Mouse (Mus musculus): ENCODE measurements around the gene Fam149a. TPM values are rescaled to one million over a fixed set of nuclear protein-coding genes. Genes with fewer than 3 reads are reported as not detected.
A peak's percentile ranks its signal among the peaks of the same experiment; 100 is the strongest.
"Not testable (repeated sequence)": the region's sequence is repeated elsewhere in the genome, so short reads cannot be mapped to it uniquely, and the experiment has no call there.

The Fam149a gene
- total and polyA plus RNA-seq, 2 experiments = 8.3 to 10.7 TPM

DNA sequence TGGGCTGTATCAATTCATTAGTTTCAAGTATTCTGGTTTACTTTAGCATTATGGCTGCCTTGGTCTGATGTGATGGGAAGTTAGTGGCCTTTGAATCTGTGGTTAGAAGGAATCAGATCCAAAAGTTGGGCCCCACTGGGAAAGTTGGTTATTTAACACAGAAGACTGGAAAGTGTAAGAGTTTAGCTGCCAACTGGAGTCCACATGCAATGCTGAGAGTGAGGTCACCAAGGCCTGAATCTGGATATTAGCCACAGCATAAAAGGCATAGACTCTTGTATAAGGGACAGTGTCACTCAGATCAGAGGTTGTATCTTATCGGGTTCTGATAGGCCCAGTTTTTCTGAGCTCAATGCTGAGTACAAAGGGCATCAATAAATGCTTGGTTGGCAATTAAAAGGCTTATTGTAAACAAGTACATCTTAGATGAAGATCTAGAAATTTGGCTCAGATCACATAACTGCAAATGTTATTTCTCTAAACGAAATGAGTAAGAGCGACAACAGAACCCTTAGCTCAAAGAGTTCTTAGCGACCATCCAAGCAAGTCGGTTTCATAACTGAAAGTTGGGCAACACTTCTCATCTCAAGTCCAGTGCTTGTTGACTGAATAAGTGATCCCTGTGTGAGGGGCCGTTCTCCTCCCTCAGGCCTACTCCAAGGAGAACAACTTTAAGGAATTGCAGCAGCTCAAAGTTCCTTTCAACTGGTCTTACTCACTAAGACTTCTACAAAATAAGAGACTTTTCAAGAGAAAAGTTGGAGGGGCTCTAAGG, 52.7 kb downstream of the Fam149a start:
- Histone ChIP-seq H3K36me3 (ENCODE audit: control insufficient read depth, insufficient read depth, low read length) (peaks cover 11% of the 10 kb centered on the region), H3K9ac (ENCODE audit: low read depth, low read length) (no peak overlapping the region), H3K79me2 (ENCODE audit: control insufficient read depth, insufficient read depth, low read length) (peaks cover 4% of the 10 kb centered on the region; the same call in 1 of the 2 replicates), H3K4me1 (ENCODE audit: control insufficient read depth, insufficient read depth, low read length) (peaks cover 23% of the 10 kb centered on the region), H3K4me3 (ENCODE audit: insufficient read depth, low read depth, low read length) (no peak overlapping the region), H3K27me3 (ENCODE audit: control insufficient read depth, insufficient read depth, low read length) (no peaks in the 10 kb centered on the region), H3K27ac (replicated peaks; ENCODE audit: insufficient read depth, low read depth, low read length) (peak overlapping the region; percentile 51)
- peak; percentile 99 for DNase-seq (ENCODE audit: extremely low read depth, low read depth, low spot score)
- TF ChIP-seq POLR2A (IDR thresholded peaks at IDR 0.05; ENCODE audit: extremely low read depth, insufficient read depth, low read length) (no peak), CTCF (IDR thresholded peaks at IDR 0.05; ENCODE audit: low read depth, low read length) (no peak)
- 31% methylated on average over 6 of the region's 6 CpGs for WGBS

- H3K36me3 ChIP-seq (ENCODE audit: control insufficient read depth, insufficient read depth, low read length) = peaks cover 17% of the 10 kb centered on the region
- not testable (repeated sequence) for H3K27ac ChIP-seq (replicated peaks; ENCODE audit: insufficient read depth, low read depth, low read length); H3K27me3 ChIP-seq (ENCODE audit: control insufficient read depth, insufficient read depth, low read length)
Measured at GRCm38 (mm10) chr8:45327076-45327475, 55.0 kb downstream of the Fam149a start.

GRCm38 (mm10) chr8:45324151-45324550, 57.9 kb downstream of the Fam149a start:
- peak; percentile 93 for DNase-seq (ENCODE audit: extremely low read depth, low read depth, low spot score)
- TF ChIP-seq CTCF (IDR thresholded peaks at IDR 0.05; ENCODE audit: low read depth, low read length) = no peak
- TF ChIP-seq POLR2A (IDR thresholded peaks at IDR 0.05; ENCODE audit: extremely low read depth, insufficient read depth, low read length) = no peak
- H3K4me3 ChIP-seq (ENCODE audit: insufficient read depth, low read depth, low read length) = no peak overlapping the region
- H3K4me1 ChIP-seq (ENCODE audit: control insufficient read depth, insufficient read depth, low read length) = peaks cover 19% of the 10 kb centered on the region
- H3K79me2 ChIP-seq (ENCODE audit: control insufficient read depth, insufficient read depth, low read length) = peaks cover 5% of the 10 kb centered on the region; the same call in 1 of the 2 replicates
- H3K36me3 ChIP-seq (ENCODE audit: control insufficient read depth, insufficient read depth, low read length) = peaks cover 40% of the 10 kb centered on the region
- H3K9ac ChIP-seq (ENCODE audit: low read depth, low read length) = 0 out of 2 replicates have a peak overlapping the region, but pooled peaks have one; percentile 58
- no peaks in the 10 kb centered on the region for H3K27me3 ChIP-seq (ENCODE audit: control insufficient read depth, insufficient read depth, low read length)
- H3K27ac ChIP-seq (replicated peaks; ENCODE audit: insufficient read depth, low read depth, low read length) = peak overlapping the region; percentile 93
- WGBS = 23% methylated on average over 4 of the region's 4 CpGs

More at GRCm38 (mm10) chr8:45327076-45327475, 55.0 kb downstream of the Fam149a start:
- H3K4me1 ChIP-seq (ENCODE audit: control insufficient read depth, insufficient read depth, low read length) = peaks cover 21% of the 10 kb centered on the region
- H3K9ac ChIP-seq (ENCODE audit: low read depth, low read length); H3K79me2 ChIP-seq (ENCODE audit: control insufficient read depth, insufficient read depth, low read length); H3K4me3 ChIP-seq (ENCODE audit: insufficient read depth, low read depth, low read length): not testable (repeated sequence)
- DNase-seq (ENCODE audit: extremely low read depth, low read depth, low spot score) = peak; percentile 65

DNA sequence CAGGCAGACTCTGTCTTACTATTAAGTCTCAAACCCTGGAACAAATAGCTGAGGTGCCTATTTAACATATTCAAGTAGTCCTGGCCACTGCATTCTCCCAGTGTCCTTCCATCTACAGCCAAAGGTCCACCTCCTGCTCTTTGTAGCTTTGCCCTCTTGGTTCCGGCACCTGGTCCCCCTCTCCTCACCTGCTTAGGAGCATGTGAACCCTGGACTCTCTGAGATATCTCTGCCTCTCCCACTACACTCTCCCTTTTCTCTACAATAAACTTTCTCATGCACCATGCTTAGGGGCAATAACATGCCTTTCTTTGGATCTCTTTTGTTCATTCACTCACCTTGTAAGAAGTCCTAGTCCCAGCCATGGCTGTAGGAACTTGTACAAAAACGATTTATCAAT, 60.7 kb downstream of the Fam149a start:
- no peaks in the 10 kb centered on the region for H3K27me3 ChIP-seq (ENCODE audit: control insufficient read depth, insufficient read depth, low read length)
- no peak overlapping the region for H3K27ac ChIP-seq (replicated peaks; ENCODE audit: insufficient read depth, low read depth, low read length)
- H3K4me1 ChIP-seq (ENCODE audit: control insufficient read depth, insufficient read depth, low read length) = peaks cover 12% of the 10 kb centered on the region
- 68% methylated on average over 2 of the region's 2 CpGs for WGBS
- H3K9ac ChIP-seq (ENCODE audit: low read depth, low read length) = no peak overlapping the region
- no peak for TF ChIP-seq POLR2A (IDR thresholded peaks at IDR 0.05; ENCODE audit: extremely low read depth, insufficient read depth, low read length)
- no peak for TF ChIP-seq CTCF (IDR thresholded peaks at IDR 0.05; ENCODE audit: low read depth, low read length)
- DNase-seq (ENCODE audit: extremely low read depth, low read depth, low spot score) = no peak
- H3K4me3 ChIP-seq (ENCODE audit: insufficient read depth, low read depth, low read length) = no peak overlapping the region
- peaks cover 50% of the 10 kb centered on the region for H3K36me3 ChIP-seq (ENCODE audit: control insufficient read depth, insufficient read depth, low read length)
- peaks cover 5% of the 10 kb centered on the region; the same call in 1 of the 2 replicates for H3K79me2 ChIP-seq (ENCODE audit: control insufficient read depth, insufficient read depth, low read length)

DNA sequence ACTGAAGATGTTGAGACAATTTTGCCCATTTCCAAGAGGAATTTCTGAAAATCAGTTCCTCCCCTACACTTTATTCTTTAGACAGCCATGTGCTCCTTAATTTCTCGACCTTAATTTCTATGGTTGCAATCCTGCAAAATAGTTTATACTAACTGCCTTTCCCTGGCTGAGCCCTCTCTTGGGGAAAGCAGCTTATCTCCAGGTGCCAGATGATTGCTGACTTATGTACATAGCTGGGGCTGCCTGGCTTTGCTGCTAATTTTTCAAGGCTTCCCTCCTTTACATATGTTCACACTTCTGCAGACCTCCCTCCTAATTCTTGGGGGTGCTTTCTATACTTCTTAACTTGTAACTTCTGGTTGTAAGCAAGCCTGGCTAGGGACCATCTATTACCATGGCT, 61.2 kb downstream of the Fam149a start:
- DNase-seq (ENCODE audit: extremely low read depth, low read depth, low spot score) = no peak
- TF ChIP-seq CTCF (IDR thresholded peaks at IDR 0.05; ENCODE audit: low read depth, low read length) (no peak), POLR2A (IDR thresholded peaks at IDR 0.05; ENCODE audit: extremely low read depth, insufficient read depth, low read length) (no peak)
- Histone ChIP-seq H3K27ac (replicated peaks; ENCODE audit: insufficient read depth, low read depth, low read length) (no peak overlapping the region), H3K4me1 (ENCODE audit: control insufficient read depth, insufficient read depth, low read length) (peaks cover 12% of the 10 kb centered on the region), H3K79me2 (ENCODE audit: control insufficient read depth, insufficient read depth, low read length) (peaks cover 5% of the 10 kb centered on the region; the same call in 1 of the 2 replicates), H3K36me3 (ENCODE audit: control insufficient read depth, insufficient read depth, low read length) (peaks cover 50% of the 10 kb centered on the region), H3K27me3 (ENCODE audit: control insufficient read depth, insufficient read depth, low read length) (no peaks in the 10 kb centered on the region), H3K4me3 (ENCODE audit: insufficient read depth, low read depth, low read length) (no peak overlapping the region), H3K9ac (ENCODE audit: low read depth, low read length) (no peak overlapping the region)
- 75% methylated on average over 1 of the region's 1 CpGs for WGBS

DNA sequence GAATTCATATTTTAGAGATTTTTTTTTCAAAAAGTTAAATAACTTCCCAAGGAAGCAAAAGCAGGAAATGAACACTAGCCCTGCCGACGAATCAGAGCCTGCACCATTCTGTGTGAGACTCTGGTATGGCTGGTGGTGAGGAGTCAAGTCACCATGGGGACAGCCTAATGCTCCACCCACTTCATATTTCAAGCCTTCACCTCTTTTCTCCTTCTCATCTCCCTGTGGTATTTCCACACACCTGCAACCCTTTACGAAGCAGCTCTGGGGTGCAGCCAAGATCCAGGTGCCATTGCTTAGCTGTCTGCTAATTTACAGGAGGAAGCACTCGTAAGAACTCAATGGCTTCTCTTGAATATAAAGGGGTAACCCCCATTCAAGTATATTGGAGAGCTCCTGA, 71.1 kb downstream of the Fam149a start:
- no peak for DNase-seq (ENCODE audit: extremely low read depth, low read depth, low spot score)
- Histone ChIP-seq H3K4me3 (ENCODE audit: insufficient read depth, low read depth, low read length) (no peak overlapping the region), H3K27me3 (ENCODE audit: control insufficient read depth, insufficient read depth, low read length) (no peaks in the 10 kb centered on the region), H3K36me3 (ENCODE audit: control insufficient read depth, insufficient read depth, low read length) (peaks cover 60% of the 10 kb centered on the region), H3K4me1 (ENCODE audit: control insufficient read depth, insufficient read depth, low read length) (peaks cover 2% of the 10 kb centered on the region; the same call in 1 of the 2 replicates), H3K9ac (ENCODE audit: low read depth, low read length) (no peak overlapping the region), H3K79me2 (ENCODE audit: control insufficient read depth, insufficient read depth, low read length) (no peaks in the 10 kb centered on the region), H3K27ac (replicated peaks; ENCODE audit: insufficient read depth, low read depth, low read length) (no peak overlapping the region)
- WGBS = 75% methylated on average over 4 of the region's 4 CpGs
- no peak for TF ChIP-seq POLR2A (IDR thresholded peaks at IDR 0.05; ENCODE audit: extremely low read depth, insufficient read depth, low read length)
- TF ChIP-seq CTCF (IDR thresholded peaks at IDR 0.05; ENCODE audit: low read depth, low read length) = no peak
